20 mouse cellular contexts compared by ENCODE assay signal in the genomic region with DNA sequence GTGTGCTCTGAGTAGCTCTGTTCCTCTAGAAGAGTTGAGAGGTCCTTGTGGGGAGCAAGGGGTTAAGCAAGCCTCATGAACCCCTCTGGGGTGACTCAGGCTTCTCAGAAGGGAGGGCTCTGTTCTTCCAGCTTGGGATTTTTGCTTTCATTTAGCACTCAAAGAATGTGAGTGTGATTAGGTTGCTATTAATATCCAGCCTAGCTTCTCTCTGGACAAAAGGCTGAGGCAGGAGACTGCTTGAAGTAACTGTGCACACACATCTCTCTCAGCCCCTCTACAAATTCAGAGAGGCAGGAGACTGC. TPM values are rescaled to one million over a fixed set of nuclear protein-coding genes. Genes with fewer than 3 reads are reported as not detected.
DNase-seq lines count a peak whose midpoint lies in the region; ATAC-seq and TF ChIP-seq lines count a peak whose summit lies in the region.
"Had no signal": no experiment of that assay in that cellular context is flagged by ENCODE, and none has a peak within 500 bp of the region (broad histone marks: within the 10 kb centered on the region; RNA-seq: fewer than 3 reads in every experiment).

No protein-coding gene starts in this region.

- no peak for ATAC-seq in liver, embryonic 12.5 days
- ATAC-seq: forebrain, embryonic 16.5 days; hindbrain, embryonic 16.5 days; inflammation-experienced regulatory T-cells, adult 6 months; intestine, postnatal 0 days had no signal

- H3K36me3 ChIP-seq in liver, embryonic 12.5 days: no peaks in the 10 kb centered on the region
- H3K36me3 ChIP-seq: embryonic facial prominence, embryonic 10.5 days; heart, embryonic 15.5 days; hindbrain, embryonic 12.5 days had no signal

- H3K4me3 ChIP-seq in gastrocnemius, adult 2 months: no peak overlapping the region
- H3K4me3 ChIP-seq in liver, embryonic 12.5 days: no peak overlapping the region
- no peak overlapping the region for H3K4me3 ChIP-seq in cerebellum, adult 2 months (replicated peaks; ENCODE audit: insufficient read depth, low read depth, low read length)
- H3K4me3 ChIP-seq: embryonic facial prominence, embryonic 10.5 days; erythroblast, embryonic 14.5 days; heart, embryonic 15.5 days; hindbrain, embryonic 12.5 days had no signal

- no peak overlapping the region for H3K4me2 ChIP-seq in liver, embryonic 12.5 days
- H3K4me2 ChIP-seq: heart, embryonic 11.5 days; heart, embryonic 15.5 days; hindbrain, embryonic 12.5 days had no signal

- H3K9me3 ChIP-seq in liver, embryonic 12.5 days (replicated peaks): no peaks in the 10 kb centered on the region
- H3K9me3 ChIP-seq: embryonic facial prominence, embryonic 10.5 days; heart, embryonic 15.5 days; hindbrain, embryonic 12.5 days had no signal

- no peak for DNase-seq in gastrocnemius, adult 2 months
- no peak for DNase-seq in gastrocnemius, postnatal 36 days
- DNase-seq in liver (no peak), 3134 (ENCODE audit: extremely low read depth, insufficient read length, low spot score) (peak; percentile 32), NIH3T3 (ENCODE audit: low read depth) (peak; percentile 53)
- DNase-seq in cerebellum, adult 2 months: no peak
- DNase-seq: cerebellum, adult 11-12 months; cerebellum, postnatal 10 days; gastrocnemius, postnatal 14 days; heart, postnatal 4 days had no signal

- peak overlapping the region; percentile 85 for H3K27ac ChIP-seq in gastrocnemius, adult 2 months
- peak overlapping the region; percentile 17; the same call in 1 of the 2 replicates for H3K27ac ChIP-seq in liver, embryonic 12.5 days
- no peak overlapping the region for H3K27ac ChIP-seq in cerebellum, adult 2 months (ENCODE audit: insufficient read depth, low read length)
- H3K27ac ChIP-seq: embryonic facial prominence, embryonic 10.5 days; heart, embryonic 15.5 days; hindbrain, embryonic 12.5 days had no signal

- TF ChIP-seq CTCF in gastrocnemius, adult 2 months (IDR thresholded peaks at IDR 0.05): no peak
- no peak for TF ChIP-seq CTCF in cerebellum, adult 2 months (IDR thresholded peaks at IDR 0.05; ENCODE audit: borderline replicate concordance, insufficient read depth, low read depth, low read length)

- H3K9ac ChIP-seq in liver, embryonic 12.5 days: no peak overlapping the region
- H3K9ac ChIP-seq: heart, embryonic 15.5 days; hindbrain, embryonic 12.5 days had no signal

- intact Hi-C loops in gastrocnemius, adult 2 months (cut with DNase I): no loop called here
- intact Hi-C loops in gastrocnemius, postnatal 36 days (cut with DNase I): no loop called here

- no peak for TF ChIP-seq POLR2A in cerebellum, adult 2 months (IDR thresholded peaks at IDR 0.05; ENCODE audit: borderline replicate concordance, insufficient read depth, low read length)

- H3K27me3 ChIP-seq in liver, embryonic 12.5 days (replicated peaks): no peaks in the 10 kb centered on the region
- no peaks in the 10 kb centered on the region for H3K27me3 ChIP-seq in cerebellum, adult 2 months (ENCODE audit: control insufficient read depth, insufficient read depth, low read length)
- H3K27me3 ChIP-seq: heart, embryonic 15.5 days; hindbrain, embryonic 12.5 days had no signal

- H3K4me1 ChIP-seq in liver, embryonic 12.5 days: peaks cover 35% of the 10 kb centered on the region
- no peaks in the 10 kb centered on the region for H3K4me1 ChIP-seq in cerebellum, adult 2 months (ENCODE audit: control insufficient read depth, insufficient read depth, low read length)
- H3K4me1 ChIP-seq: embryonic facial prominence, embryonic 10.5 days; hindbrain, embryonic 12.5 days had no signal

RNA-seq across cellular contexts. Expression of a gene that starts 31.7 kb away (rescaled TPM):
- total RNA-seq in gastrocnemius, adult 2 months (2021): 1 to 10 TPM; 4.1 to 4.7 TPM
- 1 to 10 TPM; 6.0 to 6.5 TPM for total RNA-seq in gastrocnemius, postnatal 36 days (2021)
- 14.7 and 14.9 TPM in 2 replicates for polyA plus RNA-seq in liver, embryonic 12.5 days (2016; fragmentation: Nextera tagmentation; extraction: Ambion mirVana)
- 2.2 and 2.7 TPM in 2 replicates for polyA plus RNA-seq in cerebellum, adult 2 months (2012; rRNA removed)

Comparison
In these comparisons a context has a peak if more than half of its experiments do, and no peak if none do; other contexts are left out.
1. DNase-seq: peak in 3134 (single experiment) and NIH3T3 (single experiment); none in gastrocnemius, adult 2 months (single experiment), gastrocnemius, postnatal 36 days (0 of 2), liver (single experiment) and cerebellum, adult 2 months (0 of 2).